Mouse (Mus musculus) ES-CJ7 (cell line): Measurements from ENCODE around the gene Wdr92.
"Not testable (repeated sequence)": the region's sequence is repeated elsewhere in the genome, so short reads cannot be mapped to it uniquely, and the experiment has no call there.

Experiments
- DNase-seq: peaks from one replicate; pipeline ENCODE4 v3.0.0; 2011; ENCODE audit warnings: low read depth, low spot score

Wdr92 gene

DNA sequence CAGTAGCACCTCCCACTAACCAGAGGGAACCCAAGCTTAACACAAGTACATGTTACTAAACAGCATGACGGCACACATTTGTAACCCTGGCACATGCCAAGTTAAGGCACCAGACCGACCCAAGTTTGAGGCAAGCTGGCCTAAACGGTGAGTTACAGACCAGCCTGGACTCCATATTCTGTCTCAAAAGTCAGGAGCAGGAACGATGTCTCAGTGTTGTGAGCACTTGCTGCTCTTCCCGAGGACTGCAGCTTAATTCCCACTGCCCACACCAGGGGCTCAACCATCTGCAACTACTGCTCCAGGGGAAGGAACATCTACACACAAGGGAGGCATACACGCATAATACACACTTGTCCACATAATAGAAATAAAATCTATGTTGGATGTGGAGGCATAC lies 20.6 kb downstream of the Wdr92 start:
- DNase-seq = no peak

GRCm38 (mm10) chr11:17211258-17212140 lies 29.6 kb downstream of the Wdr92 start, which contains the start of gene Pno1:
Gene Pno1 (minus strand): TSS chr11:17211568.
- DNase-seq = peak; percentile 99

DNA sequence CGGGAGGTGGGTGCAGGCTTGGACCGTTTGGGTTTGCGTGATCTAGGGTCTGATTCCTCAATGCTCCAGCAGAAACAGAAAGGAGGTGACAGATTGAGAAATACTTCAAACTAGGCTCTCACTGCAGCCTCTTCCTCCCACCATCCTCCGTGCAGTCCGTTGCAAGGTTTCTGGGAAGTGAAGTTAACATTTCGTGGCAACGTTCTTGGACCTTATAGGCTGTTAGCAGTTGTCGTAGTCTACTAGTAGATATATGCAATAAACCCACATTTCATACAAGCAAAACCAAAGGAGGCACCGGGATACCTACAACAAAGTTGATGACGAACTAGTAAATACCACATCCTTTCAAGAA lies 30.2 kb downstream of the Wdr92 start:
- DNase-seq = no peak

GRCm38 (mm10) chr11:17212903-17213509 lies 31.1 kb downstream of the Wdr92 start:
- no peak for DNase-seq

DNA sequence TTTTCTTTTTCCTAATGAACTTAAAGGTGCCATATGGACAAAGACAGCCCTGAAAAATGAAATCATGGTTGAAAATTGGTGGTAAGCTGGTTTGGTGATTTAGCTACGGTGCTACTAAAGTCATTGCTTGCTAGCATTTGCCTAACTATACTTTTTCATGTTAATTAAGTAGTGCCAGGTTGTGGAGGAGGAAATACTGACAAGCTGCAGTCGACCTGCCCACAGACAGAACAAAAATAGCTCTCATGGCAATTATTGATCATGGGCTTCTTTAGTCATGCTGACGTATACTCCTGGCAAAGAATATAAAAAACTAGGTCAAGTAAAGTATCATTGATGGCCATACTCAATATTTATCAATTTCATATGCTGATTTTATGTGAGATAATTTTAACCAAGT lies 33.6 kb downstream of the Wdr92 start:
- no peak for DNase-seq

- DNase-seq = no peak
These were observed 39.2 kb downstream of the Wdr92 start for GRCm38 (mm10) chr11:17221126-17221525.

DNA sequence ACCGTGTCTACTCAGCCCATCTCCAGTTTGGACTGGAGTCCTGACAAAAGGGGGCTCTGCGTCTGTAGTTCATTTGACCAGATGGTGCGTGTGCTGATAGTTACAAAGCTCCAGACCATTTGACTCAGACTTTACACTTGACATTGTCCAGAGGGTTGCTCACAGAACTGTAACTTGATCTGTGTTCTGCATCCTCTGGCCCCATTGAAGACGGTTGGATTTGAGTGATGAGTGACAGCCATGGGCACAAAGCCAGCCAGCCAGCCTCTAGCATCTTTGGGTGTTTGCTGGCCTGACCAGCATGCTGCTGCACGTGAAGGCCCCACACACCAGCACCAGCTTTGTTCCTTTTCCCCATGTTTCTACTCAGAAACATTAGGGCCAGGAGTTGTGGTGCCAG lies 50.9 kb downstream of the Wdr92 start:
- DNase-seq = no peak

DNA sequence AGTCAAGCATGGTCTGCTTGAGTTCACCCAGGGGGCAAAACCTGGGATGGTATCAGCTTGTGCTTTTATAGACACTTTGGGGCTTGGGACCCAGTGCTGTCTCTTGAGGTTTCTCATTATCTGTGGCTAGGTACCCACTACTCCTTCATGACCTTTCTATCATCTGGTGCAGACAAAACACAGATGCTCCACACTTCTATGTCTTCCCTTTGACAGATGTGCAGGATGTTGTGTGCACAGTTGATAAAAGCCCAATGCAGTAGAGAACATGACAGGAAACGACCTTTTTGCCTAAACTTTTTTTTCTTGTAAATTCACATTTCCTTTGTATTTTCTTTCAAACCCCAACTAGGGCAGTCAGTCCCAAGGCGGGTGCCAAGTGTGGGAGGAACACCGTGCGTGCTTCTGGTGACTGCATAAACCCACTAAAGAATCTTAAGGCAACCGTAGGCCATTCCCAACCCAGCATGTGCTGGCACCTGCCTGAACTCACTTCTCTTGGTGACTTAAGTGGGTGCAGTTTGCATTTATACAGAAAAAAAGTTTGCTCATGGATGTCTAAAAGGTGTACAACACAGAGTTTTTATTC lies 54.6 kb downstream of the Wdr92 start:
- no peak for DNase-seq

- not testable (repeated sequence) for DNase-seq
These were observed 56.7 kb downstream of the Wdr92 start for GRCm38 (mm10) chr11:17238598-17238997.

GRCm38 (mm10) chr11:17248715-17249114 lies 66.8 kb downstream of the Wdr92 start:
- no peak for DNase-seq

- peak; percentile 11 for DNase-seq
These were observed 75.0 kb downstream of the Wdr92 start for GRCm38 (mm10) chr11:17256813-17257365.

GRCm38 (mm10) chr11:17257443-17257842 lies 75.5 kb downstream of the Wdr92 start, which contains the start of gene C1d:
Gene C1d (plus strand): TSS chr11:17257579.
- peak; percentile 98 for DNase-seq

- no peak for DNase-seq
These were observed 76.0 kb downstream of the Wdr92 start for GRCm38 (mm10) chr11:17257861-17258260.

GRCm38 (mm10) chr11:17267176-17267575 lies 85.3 kb downstream of the Wdr92 start:
- DNase-seq = no peak

DNA sequence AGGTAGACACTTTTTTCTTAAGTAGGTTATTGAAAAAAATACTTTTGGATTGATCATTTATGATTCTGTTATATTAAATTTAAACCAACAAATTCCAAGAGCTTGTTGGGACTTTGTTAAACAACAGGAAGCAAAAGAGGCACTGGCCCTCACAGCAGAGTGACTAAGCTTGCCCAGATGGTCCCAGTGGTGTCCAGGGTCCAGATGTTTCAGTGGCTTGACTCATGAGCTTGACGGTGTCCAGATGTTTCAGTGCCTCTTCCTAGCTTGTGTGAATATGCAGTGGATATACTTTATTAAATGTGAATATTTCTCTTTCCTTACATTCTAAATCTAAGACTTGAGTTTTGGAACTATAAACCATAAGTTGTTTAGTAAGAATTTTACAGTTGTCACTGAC lies 86.9 kb downstream of the Wdr92 start:
- no peak for DNase-seq

DNA sequence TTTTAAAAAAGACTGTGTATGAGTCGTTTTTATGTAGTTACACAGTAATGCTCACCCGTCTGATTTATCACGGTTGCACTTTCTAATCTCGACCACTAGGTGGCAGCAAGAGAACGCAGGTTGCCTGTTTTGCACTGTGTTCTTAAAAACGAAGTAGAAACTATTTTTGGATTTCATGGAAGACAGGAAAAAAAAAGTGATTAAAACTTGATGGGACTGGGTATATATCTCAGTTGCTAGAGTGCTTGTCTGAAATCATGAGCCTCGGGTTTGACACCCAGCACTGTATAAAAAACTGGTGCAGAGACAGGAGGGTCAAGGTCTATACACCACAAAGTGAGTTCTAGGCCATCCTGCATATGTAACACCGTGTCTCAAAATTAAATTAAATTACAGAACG lies 98.1 kb downstream of the Wdr92 start:
- peak; percentile 53 for DNase-seq
